Mouse (Mus musculus): Measurements from ENCODE around the gene Nploc4.
"Not testable (repeated sequence)": the region's sequence is repeated elsewhere in the genome, so short reads cannot be mapped to it uniquely, and the experiment has no call there.

Nploc4 gene

GRCm38 (mm10) chr11:120442765-120443280 is 5.3 kb upstream of the Nploc4 start:
- no peak for DNase-seq (ENCODE audit: low read depth)

GRCm38 (mm10) chr11:120442344-120442743 is 4.8 kb upstream of the Nploc4 start, which contains the start of gene Tspan10:
Gene Tspan10, plus strand, starts transcription at chr11:120442644.
- no peak for DNase-seq (ENCODE audit: low read depth)

GRCm38 (mm10) chr11:120437857-120438385 is 413 bp upstream of the Nploc4 start:
- DNase-seq (ENCODE audit: low read depth): no peak

GRCm38 (mm10) chr11:120426727-120427126 is 10.8 kb downstream of the Nploc4 start:
- DNase-seq (ENCODE audit: low read depth): peak; percentile 65

- DNase-seq (ENCODE audit: low read depth): peak; percentile 75
Observed at GRCm38 (mm10) chr11:120423569-120424295, 13.8 kb downstream of the Nploc4 start.

GRCm38 (mm10) chr11:120422651-120423568 is 14.6 kb downstream of the Nploc4 start:
- DNase-seq (ENCODE audit: low read depth): no peak

GRCm38 (mm10) chr11:120418592-120418991 is 18.9 kb downstream of the Nploc4 start:
- DNase-seq (ENCODE audit: low read depth): no peak

GRCm38 (mm10) chr11:120417852-120418251 is 19.7 kb downstream of the Nploc4 start:
- no peak for DNase-seq (ENCODE audit: low read depth)

- DNase-seq (ENCODE audit: low read depth): not testable (repeated sequence)
Observed at GRCm38 (mm10) chr11:120413621-120414020, 23.9 kb downstream of the Nploc4 start.

- DNase-seq (ENCODE audit: low read depth): no peak
Observed at GRCm38 (mm10) chr11:120406445-120406844, 31.1 kb downstream of the Nploc4 start.

GRCm38 (mm10) chr11:120405867-120406266 is 31.6 kb downstream of the Nploc4 start:
- peak; percentile 70 for DNase-seq (ENCODE audit: low read depth)

GRCm38 (mm10) chr11:120404814-120405213 is 32.7 kb downstream of the Nploc4 start:
- DNase-seq (ENCODE audit: low read depth): peak; percentile 76

GRCm38 (mm10) chr11:120399319-120399718 is 38.2 kb downstream of the Nploc4 start:
- no peak for DNase-seq (ENCODE audit: low read depth)

GRCm38 (mm10) chr11:120397602-120398001 is 39.9 kb downstream of the Nploc4 start:
- no peak for DNase-seq (ENCODE audit: low read depth)

- DNase-seq (ENCODE audit: low read depth): peak; percentile 16
Observed at GRCm38 (mm10) chr11:120395661-120396060, 41.8 kb downstream of the Nploc4 start.

GRCm38 (mm10) chr11:120388580-120388979 is 48.9 kb downstream of the Nploc4 start:
- DNase-seq (ENCODE audit: low read depth): no peak

- peak; percentile 37 for DNase-seq (ENCODE audit: low read depth)
Observed at GRCm38 (mm10) chr11:120387157-120387556, 50.4 kb downstream of the Nploc4 start.

- no peak for DNase-seq (ENCODE audit: low read depth)
Observed at GRCm38 (mm10) chr11:120386632-120387031, 50.9 kb downstream of the Nploc4 start.

GRCm38 (mm10) chr11:120382509-120382908 is 55.0 kb downstream of the Nploc4 start:
- no peak for DNase-seq (ENCODE audit: low read depth)

- DNase-seq (ENCODE audit: low read depth): no peak
Observed at GRCm38 (mm10) chr11:120381157-120381556, 56.4 kb downstream of the Nploc4 start.

- DNase-seq (ENCODE audit: low read depth): no peak
Observed at GRCm38 (mm10) chr11:120380271-120380670, 57.2 kb downstream of the Nploc4 start.

Measured in 416B (cell line).